11 mouse cellular contexts compared by ENCODE assay signal in the genomic region with DNA sequence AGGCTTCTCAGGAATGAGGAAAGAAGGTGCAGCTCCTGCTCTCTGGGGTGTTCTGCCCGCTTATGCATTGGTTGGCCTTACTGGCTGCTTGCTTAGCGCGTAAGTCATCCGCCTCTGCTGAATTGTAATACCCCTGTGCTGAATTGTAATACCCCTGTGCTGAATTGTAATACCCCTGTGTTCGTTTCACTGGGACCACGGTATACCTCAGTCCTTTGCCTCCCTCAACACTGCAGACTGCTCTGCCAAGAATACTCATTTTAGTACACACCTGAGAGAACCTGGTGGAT. TPM values are rescaled to one million over a fixed set of nuclear protein-coding genes. Genes with fewer than 3 reads are reported as not detected.
DNase-seq lines count a peak whose midpoint lies in the region; ATAC-seq lines count a peak whose summit lies in the region.
"Had no signal": no experiment of that assay in that cellular context is flagged by ENCODE, and none has a peak within 500 bp of the region (broad histone marks: within the 10 kb centered on the region; RNA-seq: fewer than 3 reads in every experiment).

No protein-coding gene starts in this region.

- 82% methylated on average over 6 of the region's 6 CpGs for WGBS in forebrain, embryonic 13.5 days
- 77% methylated on average over 6 of the region's 6 CpGs for WGBS in forebrain, embryonic 11.5 days
- 75% methylated on average over 6 of the region's 6 CpGs for WGBS in embryonic facial prominence, embryonic 15.5 days
- 82% methylated on average over 6 of the region's 6 CpGs for WGBS in limb, embryonic 12.5 days

- no peak for DNase-seq in forebrain, embryonic 11.5 days (ENCODE audit: low spot score)
- DNase-seq in kidney, adult 11 months, result peak; percentile 59
- no peak for DNase-seq in kidney, adult 9 months
- no peak for DNase-seq in B cell, adult 2 months
- DNase-seq: adrenal gland, postnatal 10 days had no signal

- 0 out of 2 replicates have a peak overlapping the region, but pooled peaks have one; percentile 67 for H3K4me2 ChIP-seq in forebrain, embryonic 13.5 days
- no peak overlapping the region for H3K4me2 ChIP-seq in forebrain, embryonic 11.5 days (ENCODE audit: low read depth, low read length, severe bottlenecking)
- peak overlapping the region; percentile 64; the same call in 1 of the 2 replicates for H3K4me2 ChIP-seq in embryonic facial prominence, embryonic 15.5 days (replicated peaks)
- H3K4me2 ChIP-seq in limb, embryonic 12.5 days, result peak overlapping the region; percentile 63; the same call in 1 of the 2 replicates

- H3K9me3 ChIP-seq in forebrain, embryonic 13.5 days (replicated peaks), result no peaks in the 10 kb centered on the region
- no peaks in the 10 kb centered on the region for H3K9me3 ChIP-seq in forebrain, embryonic 11.5 days (ENCODE audit: control insufficient read depth, low read length)
- H3K9me3 ChIP-seq in embryonic facial prominence, embryonic 15.5 days (replicated peaks), result no peaks in the 10 kb centered on the region
- no peaks in the 10 kb centered on the region for H3K9me3 ChIP-seq in limb, embryonic 12.5 days
- H3K9me3 ChIP-seq: midbrain, embryonic 12.5 days had no signal

- H3K4me1 ChIP-seq in forebrain, embryonic 13.5 days, result peaks cover 12% of the 10 kb centered on the region
- H3K4me1 ChIP-seq in forebrain, embryonic 11.5 days (replicated peaks; ENCODE audit: control insufficient read depth, insufficient read depth, low read length), result no peaks in the 10 kb centered on the region; the same call in 1 of the 2 replicates
- peaks cover 22% of the 10 kb centered on the region for H3K4me1 ChIP-seq in embryonic facial prominence, embryonic 15.5 days
- peaks cover 9% of the 10 kb centered on the region for H3K4me1 ChIP-seq in limb, embryonic 12.5 days (replicated peaks)

- no peak overlapping the region for H3K27ac ChIP-seq in forebrain, embryonic 13.5 days
- H3K27ac ChIP-seq in forebrain, embryonic 11.5 days (ENCODE audit: low read depth, low read length), result no peak overlapping the region
- H3K27ac ChIP-seq in embryonic facial prominence, embryonic 15.5 days (replicated peaks), result no peak overlapping the region
- H3K27ac ChIP-seq in limb, embryonic 12.5 days, result no peak overlapping the region
- H3K27ac ChIP-seq: liver, embryonic 14.5 days; midbrain, embryonic 12.5 days had no signal

- H3K4me3 ChIP-seq in forebrain, embryonic 13.5 days, result no peak overlapping the region
- no peak overlapping the region for H3K4me3 ChIP-seq in forebrain, embryonic 11.5 days (ENCODE audit: low read depth, low read length)
- no peak overlapping the region for H3K4me3 ChIP-seq in embryonic facial prominence, embryonic 15.5 days (replicated peaks)
- H3K4me3 ChIP-seq in limb, embryonic 12.5 days (replicated peaks), result no peak overlapping the region

- H3K36me3 ChIP-seq in forebrain, embryonic 13.5 days (ENCODE audit: poor library complexity, severe bottlenecking), result no peaks in the 10 kb centered on the region
- H3K36me3 ChIP-seq in forebrain, embryonic 11.5 days (ENCODE audit: control insufficient read depth, insufficient read depth, low read length), result no peaks in the 10 kb centered on the region
- H3K36me3 ChIP-seq in embryonic facial prominence, embryonic 15.5 days, result no peaks in the 10 kb centered on the region
- H3K36me3 ChIP-seq in limb, embryonic 12.5 days, result no peaks in the 10 kb centered on the region
- H3K36me3 ChIP-seq: midbrain, embryonic 12.5 days had no signal

- no peak for ATAC-seq in forebrain, embryonic 13.5 days
- ATAC-seq in forebrain, embryonic 11.5 days (replicated peaks; ENCODE audit: low FRiP score), result no peak
- ATAC-seq in embryonic facial prominence, embryonic 15.5 days (ENCODE audit: insufficient number of reproducible peaks, low FRiP score, low TSS enrichment, low read depth), result no peak
- ATAC-seq in limb, embryonic 12.5 days (ENCODE audit: insufficient number of reproducible peaks, insufficient read depth, low FRiP score, low TSS enrichment, low read depth), result no peak
- no peak for ATAC-seq in CD4-positive, CD25-positive, alpha-beta regulatory T cell, adult 4 months

- no peak overlapping the region for H3K9ac ChIP-seq in forebrain, embryonic 13.5 days
- H3K9ac ChIP-seq in forebrain, embryonic 11.5 days (ENCODE audit: low read length), result no peak overlapping the region
- H3K9ac ChIP-seq in embryonic facial prominence, embryonic 15.5 days, result no peak overlapping the region
- no peak overlapping the region for H3K9ac ChIP-seq in limb, embryonic 12.5 days (replicated peaks)
- H3K9ac ChIP-seq: liver, embryonic 14.5 days had no signal

- H3K27me3 ChIP-seq in forebrain, embryonic 13.5 days, result no peaks in the 10 kb centered on the region
- no peaks in the 10 kb centered on the region for H3K27me3 ChIP-seq in forebrain, embryonic 11.5 days (ENCODE audit: control insufficient read depth, insufficient read depth, low read length)
- H3K27me3 ChIP-seq in embryonic facial prominence, embryonic 15.5 days, result no peaks in the 10 kb centered on the region
- H3K27me3 ChIP-seq in limb, embryonic 12.5 days, result no peaks in the 10 kb centered on the region
- H3K27me3 ChIP-seq: midbrain, embryonic 12.5 days had no signal

RNA-seq across cellular contexts. Expression of a gene that starts 2.2 kb away (rescaled TPM):
- polyA plus RNA-seq in forebrain, embryonic 13.5 days (2015; fragmentation: Nextera tagmentation; extraction: Ambion mirVana), result 231 and 249 TPM in 2 replicates
- 188 and 196 TPM in 2 replicates for polyA plus RNA-seq in forebrain, embryonic 11.5 days (2014; fragmentation: Nextera tagmentation; extraction: Ambion mirVana)
- 235 and 238 TPM in 2 replicates for polyA plus RNA-seq in embryonic facial prominence, embryonic 15.5 days (2015; fragmentation: Nextera tagmentation; extraction: Ambion mirVana)
- 195 and 197 TPM in 2 replicates for polyA plus RNA-seq in limb, embryonic 12.5 days (2016; fragmentation: Nextera tagmentation; extraction: Ambion mirVana)
- polyA plus RNA-seq in CD4-positive, CD25-positive, alpha-beta regulatory T cell, adult 4 months (2017; shearing (Covaris generic)), result 10 to 100 TPM; 46.6 to 74.0 TPM

RNA-seq across cellular contexts. Expression of a gene that starts 32.8 kb away (rescaled TPM):
- 36.6 and 40.4 TPM in 2 replicates for polyA plus RNA-seq in forebrain, embryonic 13.5 days (2015; fragmentation: Nextera tagmentation; extraction: Ambion mirVana)
- polyA plus RNA-seq in forebrain, embryonic 11.5 days (2014; fragmentation: Nextera tagmentation; extraction: Ambion mirVana), result 57.6 and 61.7 TPM in 2 replicates
- 28.6 and 30.5 TPM in 2 replicates for polyA plus RNA-seq in embryonic facial prominence, embryonic 15.5 days (2015; fragmentation: Nextera tagmentation; extraction: Ambion mirVana)
- 35.2 and 42.8 TPM in 2 replicates for polyA plus RNA-seq in limb, embryonic 12.5 days (2016; fragmentation: Nextera tagmentation; extraction: Ambion mirVana)
- polyA plus RNA-seq in CD4-positive, CD25-positive, alpha-beta regulatory T cell, adult 4 months (2017; shearing (Covaris generic)), result 10 to 100 TPM; 33.3 to 34.5 TPM

RNA-seq across cellular contexts. Expression of a gene that starts 49.0 kb away (rescaled TPM):
- polyA plus RNA-seq in forebrain, embryonic 13.5 days (2015; fragmentation: Nextera tagmentation; extraction: Ambion mirVana), result 6.5 and 6.9 TPM in 2 replicates
- polyA plus RNA-seq in forebrain, embryonic 11.5 days (2014; fragmentation: Nextera tagmentation; extraction: Ambion mirVana), result 5.3 and 6.5 TPM in 2 replicates
- 12.0 and 12.6 TPM in 2 replicates for polyA plus RNA-seq in embryonic facial prominence, embryonic 15.5 days (2015; fragmentation: Nextera tagmentation; extraction: Ambion mirVana)
- polyA plus RNA-seq in limb, embryonic 12.5 days (2016; fragmentation: Nextera tagmentation; extraction: Ambion mirVana), result 6.6 and 7.7 TPM in 2 replicates
- 1 to 10 TPM; 2.4 to 8.0 TPM for polyA plus RNA-seq in CD4-positive, CD25-positive, alpha-beta regulatory T cell, adult 4 months (2017; shearing (Covaris generic))
